Mouse (Mus musculus) forebrain, embryonic 15.5 days (tissue): ENCODE measurements around the gene Gm47969. TPM values are rescaled to one million over a fixed set of nuclear protein-coding genes. Genes with fewer than 3 reads are reported as not detected.

Source experiments
- ATAC-seq: fragments of 200-750 bp; cut with Nextera tagmentation; replicated peaks from 2 replicates; pipeline ENCODE4 v1.8.0; 2017; ENCODE audit warnings: mild to moderate bottlenecking, moderate TSS enrichment, moderate library complexity
- H3K27ac ChIP-seq: fragments of 300-500 bp; sonication (generic); replicated peaks from 2 replicates; pipeline ENCODE4 v1.5.1; 2015; ENCODE audit warnings: mild to moderate bottlenecking, inconsistent platforms
- H3K27me3 ChIP-seq: fragments of 300-500 bp; sonication (generic); 2 replicates; pipeline ENCODE4 v1.6.1; 2015; ENCODE audit warnings: inconsistent platforms
- H3K36me3 ChIP-seq: fragments of 300-500 bp; sonication (generic); 2 replicates; pipeline ENCODE4 v1.6.1; 2015; ENCODE audit warnings: mild to moderate bottlenecking, inconsistent platforms
- H3K4me1 ChIP-seq: fragments of 300-500 bp; sonication (generic); 2 replicates; pipeline ENCODE4 v1.6.1; 2015; ENCODE audit warnings: inconsistent platforms
- H3K4me2 ChIP-seq: fragments of 300-500 bp; sonication (generic); replicated peaks from 2 replicates; pipeline ENCODE4 v1.6.1; 2015; ENCODE audit warnings: mild to moderate bottlenecking, inconsistent platforms
- H3K4me3 ChIP-seq: fragments of 300-500 bp; sonication (generic); 2 replicates; pipeline ENCODE4 v1.5.1; 2015; ENCODE audit warnings: mild to moderate bottlenecking, inconsistent platforms
- H3K9ac ChIP-seq: fragments of 300-500 bp; sonication (generic); replicated peaks from 2 replicates; pipeline ENCODE4 v1.6.1; 2015; ENCODE audit warnings: mild to moderate bottlenecking, inconsistent platforms
- H3K9me3 ChIP-seq: fragments of 300-500 bp; sonication (generic); 2 replicates; pipeline ENCODE4 v1.6.1; 2016; ENCODE audit warnings: inconsistent platforms
- WGBS: fragments of 180-500 bp; shearing (Covaris S2); methylation state at CpG from one replicate; pipeline ENCODE4 v1.1.7; 2015; ENCODE audit warnings: mixed read lengths; 5-methylcytosine and 5-hydroxymethylcytosine counted together
- polyA plus RNA-seq: library from polyadenylated mRNA; unstranded; fragments of >200 nt; fragmentation: Nextera tagmentation; extraction: Ambion mirVana; gene quantifications from 2 replicates; pipeline ENCODE4 v1.2.1, GENCODE M21; 2015

The Gm47969 gene
- polyA plus RNA-seq, 1 experiment from 2014 or later = not detected

DNA sequence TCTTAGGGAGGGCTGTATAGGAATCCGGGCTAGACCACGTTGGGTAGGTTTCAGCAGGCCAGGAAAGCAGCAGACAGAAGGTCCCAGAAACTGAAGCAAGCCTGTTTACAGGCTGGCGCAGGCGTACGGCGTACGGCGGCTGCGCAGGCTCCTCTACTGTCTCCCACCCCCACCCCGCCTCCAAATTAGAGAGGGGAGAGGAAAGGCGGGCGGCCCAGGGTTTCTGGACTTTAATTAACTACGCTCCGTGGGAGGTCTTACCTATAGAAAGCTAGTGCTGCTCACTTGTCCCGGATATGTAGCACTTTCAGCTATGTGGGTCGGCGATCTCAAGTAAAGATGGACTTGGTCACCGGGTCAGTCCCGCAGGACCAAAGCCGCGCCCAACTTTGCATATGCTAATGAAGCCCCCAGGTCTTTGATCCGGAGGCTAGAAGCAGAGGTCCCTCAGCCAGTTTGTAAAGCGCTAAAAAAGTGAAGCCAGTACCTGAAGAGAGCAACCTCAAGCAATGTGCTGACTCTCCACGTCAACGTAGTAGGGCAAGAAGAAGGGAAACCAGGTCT lies 6.5 kb upstream of the Gm47969 start, which contains the start of gene Slc19a3:
Gene Slc19a3, minus strand, starts transcription at position 340 of the 564 bp plus-strand sequence.
- peak; percentile 96 for ATAC-seq
- H3K4me1 ChIP-seq = peaks cover 11% of the 10 kb centered on the region
- peak within 1 kb of the TSS; percentile 47 for H3K9ac ChIP-seq
- peak within 1 kb of the TSS; percentile 50 for H3K4me3 ChIP-seq
- H3K4me2 ChIP-seq = peak within 1 kb of the TSS; percentile 83
- no peaks in the 10 kb centered on the region for H3K9me3 ChIP-seq
- H3K27ac ChIP-seq = 0 out of 2 replicates have a peak within 1 kb of the TSS, but pooled peaks have one; percentile 34
- WGBS = under 1% methylated on average over 25 of the region's 25 CpGs
- no peaks in the 10 kb centered on the region for H3K36me3 ChIP-seq
- H3K27me3 ChIP-seq = no peaks in the 10 kb centered on the region

DNA sequence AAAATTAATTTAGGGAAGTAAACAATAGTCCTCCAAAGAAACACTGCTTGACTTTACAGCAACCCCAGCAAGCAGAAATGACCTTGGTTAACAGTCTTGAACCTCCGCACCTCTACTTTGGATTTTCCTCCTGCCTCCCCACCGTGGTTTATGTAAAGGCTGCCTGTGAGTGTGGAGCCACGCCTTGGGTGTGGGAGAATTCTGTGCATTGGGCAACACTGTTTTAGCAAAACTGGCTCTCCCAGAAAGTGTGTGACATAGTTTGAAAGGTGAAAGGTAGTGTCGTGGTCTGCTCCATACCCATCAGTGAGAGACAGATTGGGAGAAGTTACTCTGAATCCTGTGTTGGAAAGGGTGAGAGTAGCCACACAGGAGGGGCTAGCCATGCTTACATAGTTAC lies 5.7 kb upstream of the Gm47969 start:
- Histone ChIP-seq H3K9me3 (no peaks in the 10 kb centered on the region), H3K4me3 (no peak overlapping the region), H3K9ac (no peak overlapping the region), H3K36me3 (no peaks in the 10 kb centered on the region), H3K27ac (no peak overlapping the region), H3K4me2 (no peak overlapping the region), H3K4me1 (peaks cover 11% of the 10 kb centered on the region), H3K27me3 (no peaks in the 10 kb centered on the region)
- ATAC-seq = no peak
- WGBS = 74% methylated on average over 4 of the region's 4 CpGs

DNA sequence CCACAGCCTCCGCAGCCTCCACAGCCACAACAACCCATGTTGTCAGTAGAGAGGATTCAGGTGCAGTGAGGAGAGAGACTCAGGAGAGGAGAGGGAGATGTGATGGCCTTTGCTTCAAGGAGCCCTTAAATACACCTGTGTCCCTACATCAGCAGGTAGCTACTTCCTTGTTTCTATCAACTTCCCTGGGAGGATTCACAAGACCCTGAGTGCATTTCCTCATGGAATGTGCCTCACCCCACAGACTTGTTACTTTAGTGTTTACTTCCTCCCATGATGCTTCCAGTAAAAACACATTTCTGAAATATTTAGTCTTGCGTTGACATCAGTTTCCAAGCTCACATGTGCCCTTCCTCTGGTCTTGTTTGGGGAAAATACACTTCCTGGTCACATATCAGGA lies 2.4 kb upstream of the Gm47969 start, which contains the start of gene Krtap28-10:
Gene Krtap28-10, minus strand, starts transcription at position 101 of the 400 bp plus-strand sequence.
- Histone ChIP-seq H3K9me3 (no peaks in the 10 kb centered on the region), H3K9ac (no peak within 1 kb of the TSS), H3K4me2 (no peak within 1 kb of the TSS), H3K36me3 (no peaks in the 10 kb centered on the region), H3K4me3 (no peak within 1 kb of the TSS), H3K27ac (no peak within 1 kb of the TSS), H3K4me1 (peaks cover 11% of the 10 kb centered on the region), H3K27me3 (no peaks in the 10 kb centered on the region)
- ATAC-seq = no peak
- WGBS = 95% methylated on average over 2 of the region's 2 CpGs

DNA sequence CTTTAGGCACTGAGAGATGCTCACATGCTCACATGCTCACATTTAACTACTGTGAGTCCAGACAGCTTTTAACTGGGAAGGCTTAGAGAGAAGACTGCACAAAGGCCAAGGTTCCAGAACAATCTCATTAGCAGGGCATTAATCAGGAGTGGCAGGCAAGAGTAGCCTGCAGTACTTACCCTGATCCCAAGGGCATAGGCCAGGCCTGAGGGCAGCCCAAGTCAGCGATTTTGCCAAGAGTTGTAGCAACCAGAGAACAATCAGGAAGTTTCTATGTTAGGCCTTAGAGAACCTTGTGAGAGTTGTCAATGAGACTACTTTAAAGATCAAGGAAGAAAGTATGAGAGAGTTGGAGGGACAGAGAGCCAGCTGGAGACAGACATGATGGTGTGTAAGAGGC lies 13.7 kb downstream of the Gm47969 start:
- Histone ChIP-seq H3K27ac (no peak overlapping the region), H3K4me2 (no peak overlapping the region), H3K4me3 (no peak overlapping the region), H3K4me1 (0 out of 2 replicates have a peak, but pooled peaks cover 6% of the 10 kb centered on the region), H3K9ac (no peak overlapping the region), H3K27me3 (no peaks in the 10 kb centered on the region), H3K9me3 (no peaks in the 10 kb centered on the region), H3K36me3 (no peaks in the 10 kb centered on the region)
- no peak for ATAC-seq
- 88% methylated on average over 1 of the region's 1 CpGs for WGBS

DNA sequence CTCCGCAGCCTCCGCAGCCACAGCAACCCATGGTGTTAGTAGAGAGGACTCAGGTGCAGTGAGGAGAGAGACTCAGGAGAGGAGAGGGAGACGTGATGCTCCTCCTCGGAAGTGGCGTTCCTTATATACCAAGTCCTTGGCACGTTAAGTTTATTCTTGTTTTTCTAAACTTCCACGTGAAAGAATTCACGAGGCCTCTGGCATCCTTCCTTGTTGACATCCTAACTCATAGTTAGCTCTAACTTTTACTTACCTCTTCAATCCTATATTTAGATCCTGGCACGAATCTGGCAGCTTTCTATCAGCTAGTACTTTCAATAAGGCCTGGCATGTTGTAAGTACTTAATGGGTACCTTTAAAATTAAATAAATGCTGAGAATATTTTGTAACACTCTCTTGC lies 14.5 kb downstream of the Gm47969 start, which contains the start of gene A030005K14Rik:
Gene A030005K14Rik, minus strand, starts transcription at position 101 of the 400 bp plus-strand sequence.
- no peak for ATAC-seq
- no peaks in the 10 kb centered on the region for H3K9me3 ChIP-seq
- no peak within 1 kb of the TSS for H3K4me2 ChIP-seq
- H3K9ac ChIP-seq = no peak within 1 kb of the TSS
- H3K36me3 ChIP-seq = no peaks in the 10 kb centered on the region
- 88% methylated on average over 9 of the region's 9 CpGs for WGBS
- H3K4me1 ChIP-seq = 0 out of 2 replicates have a peak, but pooled peaks cover 6% of the 10 kb centered on the region
- H3K4me3 ChIP-seq = no peak within 1 kb of the TSS
- H3K27me3 ChIP-seq = no peaks in the 10 kb centered on the region
- H3K27ac ChIP-seq = no peak within 1 kb of the TSS

DNA sequence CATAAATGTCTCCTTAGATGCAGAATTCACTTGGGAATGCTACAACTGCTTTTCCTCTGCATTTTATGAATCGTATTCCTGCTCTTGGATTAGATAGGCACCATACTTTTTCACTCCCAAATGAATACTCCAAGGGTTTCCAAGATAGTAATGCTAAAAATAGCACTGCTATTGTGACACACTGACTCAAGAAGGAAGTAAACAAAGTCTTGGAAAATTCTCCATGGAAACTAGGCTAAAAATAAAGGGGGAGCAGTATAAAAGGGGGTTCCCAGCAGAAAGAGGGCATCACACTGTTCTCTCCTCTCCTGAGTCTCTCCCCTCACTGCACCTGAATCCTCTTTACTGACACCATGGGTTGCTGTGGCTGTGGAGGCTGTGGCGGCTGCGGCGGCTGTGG lies 15.9 kb downstream of the Gm47969 start, which contains the start of gene Krtap28-13:
Gene Krtap28-13, plus strand, starts transcription at position 288 of the 400 bp plus-strand sequence.
- H3K27ac ChIP-seq = no peak within 1 kb of the TSS
- WGBS = 89% methylated on average over 4 of the region's 4 CpGs
- no peaks in the 10 kb centered on the region for H3K9me3 ChIP-seq
- no peak within 1 kb of the TSS for H3K9ac ChIP-seq
- no peak within 1 kb of the TSS for H3K4me2 ChIP-seq
- 0 out of 2 replicates have a peak, but pooled peaks cover 6% of the 10 kb centered on the region for H3K4me1 ChIP-seq
- no peak within 1 kb of the TSS for H3K4me3 ChIP-seq
- no peak for ATAC-seq
- no peaks in the 10 kb centered on the region for H3K36me3 ChIP-seq
- no peaks in the 10 kb centered on the region for H3K27me3 ChIP-seq

DNA sequence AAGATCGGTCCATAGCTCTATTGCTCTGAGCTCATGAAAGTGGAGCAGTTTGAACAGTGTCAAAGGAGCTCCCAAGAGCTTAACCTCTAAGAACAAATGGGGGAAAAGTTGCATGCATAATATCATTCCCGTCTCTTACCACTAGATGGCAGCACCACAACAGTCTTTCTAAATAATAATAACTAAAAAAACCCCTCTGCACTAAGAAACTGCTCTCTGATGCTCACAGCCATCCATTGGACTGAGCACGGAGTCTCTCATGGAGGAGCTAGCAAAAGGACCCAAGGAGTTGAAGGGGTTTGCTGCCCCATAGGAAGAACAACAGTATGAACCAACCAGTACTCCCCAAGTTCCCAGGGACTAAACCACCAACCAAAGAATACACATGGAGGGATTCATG lies 20.1 kb downstream of the Gm47969 start:
- Histone ChIP-seq H3K27ac (no peak overlapping the region), H3K4me1 (0 out of 2 replicates have a peak, but pooled peaks cover 6% of the 10 kb centered on the region), H3K9ac (no peak overlapping the region), H3K4me2 (no peak overlapping the region), H3K4me3 (no peak overlapping the region), H3K9me3 (no peaks in the 10 kb centered on the region), H3K36me3 (no peaks in the 10 kb centered on the region), H3K27me3 (no peaks in the 10 kb centered on the region)
- no peak for ATAC-seq
- 26% methylated on average over 3 of the region's 3 CpGs for WGBS

DNA sequence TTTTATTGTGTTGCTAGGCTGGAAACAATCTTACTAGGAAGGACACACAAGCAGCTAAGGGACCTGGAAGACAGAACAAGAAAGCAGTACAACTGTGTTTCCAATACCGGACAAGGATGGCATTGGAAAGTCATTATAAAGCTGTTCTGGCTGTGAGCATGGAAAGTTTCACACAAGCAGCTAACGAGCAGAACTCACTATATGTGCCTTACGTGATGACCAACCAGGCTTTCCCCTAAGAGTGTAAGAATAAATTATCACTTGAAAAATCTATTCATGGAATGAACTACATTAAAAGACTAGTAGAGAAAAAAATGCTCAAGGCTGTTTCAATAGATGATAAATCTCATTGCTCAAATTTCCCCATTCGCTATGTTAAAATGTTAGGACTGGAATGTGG lies 21.8 kb downstream of the Gm47969 start:
- no peak overlapping the region for H3K27ac ChIP-seq
- no peaks in the 10 kb centered on the region for H3K4me1 ChIP-seq
- ATAC-seq = no peak
- H3K9ac ChIP-seq = no peak overlapping the region
- WGBS = 57% methylated on average over 4 of the region's 4 CpGs
- H3K4me3 ChIP-seq = no peak overlapping the region
- H3K4me2 ChIP-seq = no peak overlapping the region
- H3K36me3 ChIP-seq = no peaks in the 10 kb centered on the region
- H3K27me3 ChIP-seq = no peaks in the 10 kb centered on the region
- no peaks in the 10 kb centered on the region for H3K9me3 ChIP-seq

DNA sequence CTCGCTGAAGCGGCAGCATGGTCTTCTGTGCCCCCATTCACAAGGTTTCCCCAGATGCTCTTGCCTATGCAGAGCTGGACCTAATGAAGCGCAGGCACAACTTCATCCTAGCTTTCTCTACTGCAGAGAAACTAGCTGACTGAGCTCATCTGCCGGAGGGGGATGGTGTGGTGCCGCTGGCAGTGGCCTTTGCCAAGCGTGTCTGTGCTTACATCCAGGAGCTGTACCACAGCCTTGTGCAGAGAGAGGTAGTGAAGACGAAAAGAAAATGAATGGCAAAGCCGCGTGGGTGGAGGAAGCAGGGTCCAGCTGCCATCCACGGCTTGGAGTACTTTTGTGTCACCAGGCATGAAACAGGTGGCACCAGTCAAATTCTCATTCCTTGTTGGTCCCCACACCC lies 22.5 kb downstream of the Gm47969 start:
- no peak for ATAC-seq
- no peaks in the 10 kb centered on the region for H3K9me3 ChIP-seq
- H3K27me3 ChIP-seq = no peaks in the 10 kb centered on the region
- H3K36me3 ChIP-seq = no peaks in the 10 kb centered on the region
- H3K4me3 ChIP-seq = no peak overlapping the region
- no peak overlapping the region for H3K9ac ChIP-seq
- 82% methylated on average over 10 of the region's 10 CpGs for WGBS
- H3K27ac ChIP-seq = no peak overlapping the region
- no peaks in the 10 kb centered on the region for H3K4me1 ChIP-seq
- no peak overlapping the region for H3K4me2 ChIP-seq

DNA sequence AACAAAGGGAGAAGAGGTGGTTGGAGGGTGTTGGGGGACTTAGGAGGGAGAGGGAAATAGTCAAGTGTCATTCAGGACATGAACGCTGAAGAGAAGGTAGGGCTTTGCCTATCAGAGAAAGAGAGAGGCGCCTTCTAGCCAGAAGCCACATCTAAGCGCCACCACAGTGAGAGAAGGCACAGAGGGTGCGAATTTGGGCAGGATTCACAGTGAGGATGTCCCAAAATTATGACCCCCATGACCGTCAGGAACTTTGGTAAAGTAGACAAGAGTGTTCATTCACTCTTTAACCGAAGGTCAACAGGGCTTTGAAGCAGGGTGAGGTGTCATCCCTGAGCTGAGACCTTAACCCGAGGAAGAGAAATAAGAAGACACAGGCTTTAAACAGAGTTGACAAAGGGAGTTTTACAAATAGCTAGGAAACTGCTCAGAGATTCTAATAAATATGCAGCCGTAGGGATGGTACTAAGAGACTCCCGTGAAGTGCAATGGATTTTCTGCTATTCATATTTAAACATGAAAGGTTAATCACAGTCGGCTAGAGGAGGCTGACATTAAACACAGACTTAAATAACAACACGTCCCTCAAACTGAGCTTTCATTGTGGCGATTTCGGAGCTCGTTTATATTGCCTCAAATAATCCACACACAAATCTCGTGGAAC lies 30.9 kb downstream of the Gm47969 start:
- Histone ChIP-seq H3K36me3 (no peaks in the 10 kb centered on the region), H3K27me3 (no peaks in the 10 kb centered on the region), H3K4me1 (no peaks in the 10 kb centered on the region; the same call in 1 of the 2 replicates), H3K4me3 (peak overlapping the region; percentile 23), H3K9me3 (no peaks in the 10 kb centered on the region), H3K27ac (no peak overlapping the region), H3K9ac (no peak overlapping the region), H3K4me2 (peak overlapping the region; percentile 37)
- 31% methylated on average over 15 of the region's 15 CpGs for WGBS
- peak; percentile 72 for ATAC-seq

DNA sequence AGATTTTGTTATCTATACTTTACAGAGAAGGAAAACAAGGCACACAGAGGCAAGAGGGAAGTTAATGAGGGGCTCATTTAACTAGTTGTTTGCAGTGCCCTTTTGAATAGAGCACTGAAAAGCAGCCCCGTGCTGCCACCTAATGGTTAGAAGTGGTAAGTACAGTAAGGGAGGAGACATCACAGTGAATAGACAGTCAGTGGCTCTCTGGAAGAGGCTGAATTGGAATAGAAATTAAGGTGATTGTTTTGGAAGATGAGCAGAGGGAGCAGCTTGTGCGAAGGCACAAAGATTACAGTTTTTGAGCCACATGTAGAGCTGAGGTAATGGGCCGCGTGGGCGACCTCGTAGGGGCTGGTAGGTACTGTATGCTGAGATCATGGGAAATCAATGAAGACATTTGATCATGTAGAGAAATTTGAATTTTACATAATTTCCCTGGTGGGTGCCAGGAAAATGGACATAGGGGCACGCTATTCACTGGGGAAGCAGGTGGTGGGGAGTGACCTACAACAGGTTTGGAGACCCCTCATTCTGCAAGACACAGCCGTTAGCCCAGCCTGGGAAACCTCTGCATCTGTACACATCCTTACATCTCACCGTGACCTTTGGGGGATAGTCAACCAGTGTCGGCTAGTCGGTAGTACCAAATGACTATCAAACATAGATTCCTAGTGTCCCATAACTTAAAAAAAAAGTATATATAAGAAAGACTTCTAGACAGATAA lies 31.6 kb downstream of the Gm47969 start:
- Histone ChIP-seq H3K27me3 (no peaks in the 10 kb centered on the region), H3K4me2 (peak overlapping the region; percentile 37), H3K9me3 (no peaks in the 10 kb centered on the region), H3K27ac (no peak overlapping the region), H3K4me3 (peak overlapping the region; percentile 23), H3K9ac (no peak overlapping the region), H3K4me1 (no peaks in the 10 kb centered on the region; the same call in 1 of the 2 replicates), H3K36me3 (no peaks in the 10 kb centered on the region)
- ATAC-seq = peak; percentile 96
- 53% methylated on average over 11 of the region's 11 CpGs for WGBS

DNA sequence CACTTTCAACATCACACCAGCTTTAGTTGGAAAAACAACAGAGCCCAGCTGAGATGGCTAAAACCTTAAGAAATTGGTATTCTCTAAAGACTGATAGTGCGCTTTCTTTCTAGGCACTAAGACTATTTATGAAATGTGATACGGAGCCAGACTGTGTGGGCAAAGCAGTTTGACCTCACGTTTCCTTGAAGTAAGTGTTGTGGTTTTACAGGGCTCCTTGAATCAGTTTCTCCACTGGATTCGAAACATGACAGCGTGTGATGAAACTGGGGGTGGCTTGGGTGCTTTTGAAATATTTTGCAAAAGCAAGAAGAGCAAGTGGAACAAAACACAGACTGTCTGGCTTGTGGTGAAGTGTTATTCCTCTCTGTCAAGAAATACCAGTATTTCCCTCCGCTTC lies 32.3 kb downstream of the Gm47969 start:
- ATAC-seq = no peak
- Histone ChIP-seq H3K4me2 (no peak overlapping the region), H3K4me1 (no peaks in the 10 kb centered on the region; the same call in 1 of the 2 replicates), H3K36me3 (no peaks in the 10 kb centered on the region), H3K27ac (no peak overlapping the region), H3K9me3 (no peaks in the 10 kb centered on the region), H3K9ac (no peak overlapping the region), H3K4me3 (no peak overlapping the region), H3K27me3 (no peaks in the 10 kb centered on the region)
- WGBS = 84% methylated on average over 6 of the region's 6 CpGs
